Mouse (Mus musculus) MEL (cell line): ENCODE data around the gene Uso1.
A peak's percentile ranks its signal among the peaks of the same experiment; 100 is the strongest.

ENCODE experiments used
- CTCF ChIP-seq, 3 experiments: IDR thresholded peaks in 2 of 3; conservative IDR thresholded peaks in 1 of 3; 2 replicates each; pipeline ENCODE4 v1.5.1; 2011 to 2012; ENCODE audit warnings: low read length in 3 of 3, low read depth in 2 of 3, mild to moderate bottlenecking in 2 of 3, improper control_type of control experiment in 1 of 3, inconsistent platforms in 1 of 3, mixed read lengths in 1 of 3, moderate library complexity in 1 of 3; ENCODE audit not compliant: control insufficient read depth in 1 of 3, insufficient read depth in 1 of 3, poor library complexity in 1 of 3, severe bottlenecking in 1 of 3
- ELF1 ChIP-seq: IDR thresholded peaks from 2 replicates; pipeline ENCODE4 v1.6.1; 2014; ENCODE audit warnings: low read depth, mild to moderate bottlenecking, inconsistent platforms, low read length, improper control_type of control experiment, moderate library complexity
- EP300 ChIP-seq, 2 experiments: IDR thresholded peaks; 2 replicates each; pipeline ENCODE4 v1.6.1; 2011; ENCODE audit warnings: improper control_type of control experiment in 2 of 2, low read length in 2 of 2, low read depth in 1 of 2, mild to moderate bottlenecking in 1 of 2
- ETS1 ChIP-seq: IDR thresholded peaks from 2 replicates; pipeline ENCODE4 v1.6.1; 2012; ENCODE audit warnings: low read depth, mild to moderate bottlenecking, inconsistent platforms, low read length, improper control_type of control experiment, moderate library complexity
- POLR2A ChIP-seq, 2 experiments: IDR thresholded peaks; 2 replicates each; pipeline ENCODE4 v1.6.1; 2011 to 2012; ENCODE audit warnings: low read length in 2 of 2, mild to moderate bottlenecking in 2 of 2, control low read depth in 1 of 2, improper control_type of control experiment in 1 of 2, low read depth in 1 of 2, moderate library complexity in 1 of 2; ENCODE audit not compliant: control insufficient read depth in 1 of 2, insufficient read depth in 1 of 2, poor library complexity in 1 of 2
- RCOR1 ChIP-seq: IDR thresholded peaks from 2 replicates; pipeline ENCODE4 v1.6.1; 2012; ENCODE audit warnings: low read depth, mild to moderate bottlenecking, inconsistent platforms, low read length, improper control_type of control experiment
- ZNF384 ChIP-seq: IDR thresholded peaks from 2 replicates; pipeline ENCODE4 v1.6.1; 2012; ENCODE audit warnings: low read depth, mild to moderate bottlenecking, inconsistent platforms, low read length, improper control_type of control experiment

- TF ChIP-seq CTCF (IDR thresholded peaks at IDR 0.05 in 2 of 3, conservative IDR thresholded peaks at IDR 0.05 in 1 of 3; ENCODE audit: control insufficient read depth in 1 of 3, insufficient read depth in 1 of 3, low read depth in 2 of 3, low read length in 3 of 3, poor library complexity in 1 of 3, severe bottlenecking in 1 of 3): peak; percentile 23 to 43 (median 38); a peak in 5 of 6 replicates
- no peak for TF ChIP-seq ELF1
- no peak for TF ChIP-seq EP300 (IDR thresholded peaks at IDR 0.05; ENCODE audit: low read depth in 1 of 2, low read length in 2 of 2)
- no peak for TF ChIP-seq POLR2A (IDR thresholded peaks at IDR 0.05; ENCODE audit: control insufficient read depth in 1 of 2, insufficient read depth in 1 of 2, low read depth in 1 of 2, low read length in 2 of 2, poor library complexity in 1 of 2)
- TF ChIP-seq ZNF384: no peak
- TF ChIP-seq RCOR1: no peak
- TF ChIP-seq ETS1: no peak
These were observed 5.6 kb upstream of the Uso1 start for GRCm38 (mm10) chr5:92132127-92132526.
